Mouse (Mus musculus): ENCODE measurements around the gene Clock. TPM values are rescaled to one million over a fixed set of nuclear protein-coding genes. Genes with fewer than 3 reads are reported as not detected.

Gene Clock
- polyA plus RNA-seq, 1 experiment from 2014 or later, result 24.2 TPM

GRCm38 (mm10) chr5:76288256-76288655, 16.3 kb downstream of the Clock start:
- 95% methylated on average over 3 of the region's 3 CpGs for WGBS
- no peak overlapping the region for H3K9ac ChIP-seq (replicated peaks; ENCODE audit: low read depth, low read length)
- H3K4me1 ChIP-seq (ENCODE audit: control insufficient read depth, insufficient read depth, low read length), result no peaks in the 10 kb centered on the region
- no peak for ATAC-seq (ENCODE audit: low read depth)
- no peak overlapping the region for H3K4me3 ChIP-seq (ENCODE audit: low read depth, low read length)
- no peaks in the 10 kb centered on the region for H3K36me3 ChIP-seq (ENCODE audit: control insufficient read depth, insufficient read depth, low read length)
- H3K4me2 ChIP-seq (ENCODE audit: low read depth, low read length), result no peak overlapping the region
- H3K27ac ChIP-seq (ENCODE audit: low read depth, low read length), result no peak overlapping the region
- H3K9me3 ChIP-seq (ENCODE audit: control insufficient read depth, low read length), result no peaks in the 10 kb centered on the region
- no peaks in the 10 kb centered on the region for H3K27me3 ChIP-seq (ENCODE audit: control insufficient read depth, insufficient read depth, low read length)

DNA sequence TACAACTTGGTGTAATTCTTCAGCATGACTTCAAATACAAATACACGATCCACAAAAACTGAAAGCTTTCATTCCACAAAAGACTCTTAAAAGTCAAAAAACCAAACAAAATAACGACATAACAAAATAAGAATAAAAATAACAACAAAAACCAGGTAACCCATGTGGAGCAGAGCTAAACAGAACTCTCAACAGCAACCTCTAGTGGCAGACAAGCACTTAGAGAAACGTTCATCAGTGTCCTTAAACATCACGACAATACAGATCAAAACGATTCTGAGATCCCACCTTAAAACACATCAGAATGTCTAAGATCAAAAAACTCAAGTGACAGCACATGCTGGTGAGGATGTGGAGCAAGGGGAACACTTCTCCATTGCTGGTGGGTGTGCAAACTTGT, 17.5 kb downstream of the Clock start:
- whole genome bisulfite sequencing, result 80% methylated on average over 5 of the region's 5 CpGs
- ATAC-seq (ENCODE audit: low read depth), result no peak
- no peak overlapping the region for H3K9ac ChIP-seq (replicated peaks; ENCODE audit: low read depth, low read length)
- no peaks in the 10 kb centered on the region for H3K9me3 ChIP-seq (ENCODE audit: control insufficient read depth, low read length)
- H3K4me2 ChIP-seq (ENCODE audit: low read depth, low read length), result no peak overlapping the region
- H3K27ac ChIP-seq (ENCODE audit: low read depth, low read length), result no peak overlapping the region
- H3K36me3 ChIP-seq (ENCODE audit: control insufficient read depth, insufficient read depth, low read length), result no peaks in the 10 kb centered on the region
- H3K27me3 ChIP-seq (ENCODE audit: control insufficient read depth, insufficient read depth, low read length), result no peaks in the 10 kb centered on the region
- no peak overlapping the region for H3K4me3 ChIP-seq (ENCODE audit: low read depth, low read length)
- no peaks in the 10 kb centered on the region for H3K4me1 ChIP-seq (ENCODE audit: control insufficient read depth, insufficient read depth, low read length)

GRCm38 (mm10) chr5:76285699-76286098, 18.9 kb downstream of the Clock start:
- no peaks in the 10 kb centered on the region for H3K27me3 ChIP-seq (ENCODE audit: control insufficient read depth, insufficient read depth, low read length)
- H3K9ac ChIP-seq (replicated peaks; ENCODE audit: low read depth, low read length), result no peak overlapping the region

DNA sequence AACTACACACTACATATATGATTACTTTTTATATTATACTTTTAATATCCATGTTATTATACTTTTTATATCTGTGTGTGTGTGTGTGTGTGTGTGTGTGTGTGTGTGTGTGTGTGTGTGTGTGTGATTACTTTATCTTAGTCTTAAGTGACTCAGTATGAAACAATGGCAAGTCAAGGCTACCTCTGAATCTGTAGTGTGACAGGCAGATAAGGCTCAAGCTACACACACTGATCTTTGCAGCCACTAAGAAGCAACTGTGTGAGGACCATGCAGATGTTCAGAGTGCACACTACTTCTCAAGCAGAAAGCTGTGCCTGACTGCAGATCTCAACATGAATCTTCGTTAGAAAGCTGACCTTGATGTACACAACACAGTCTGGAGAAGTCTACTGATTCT, 20.7 kb downstream of the Clock start:
- Histone ChIP-seq H3K9me3 (ENCODE audit: control insufficient read depth, low read length) (no peaks in the 10 kb centered on the region), H3K9ac (replicated peaks; ENCODE audit: low read depth, low read length) (no peak overlapping the region), H3K4me1 (ENCODE audit: control insufficient read depth, insufficient read depth, low read length) (no peaks in the 10 kb centered on the region), H3K36me3 (ENCODE audit: control insufficient read depth, insufficient read depth, low read length) (no peaks in the 10 kb centered on the region), H3K4me3 (ENCODE audit: low read depth, low read length) (no peak overlapping the region), H3K27ac (ENCODE audit: low read depth, low read length) (no peak overlapping the region), H3K4me2 (ENCODE audit: low read depth, low read length) (no peak overlapping the region), H3K27me3 (ENCODE audit: control insufficient read depth, insufficient read depth, low read length) (no peaks in the 10 kb centered on the region)
- 97% methylated on average over 1 of the region's 1 CpGs for WGBS
- ATAC-seq (ENCODE audit: low read depth), result no peak

More at GRCm38 (mm10) chr5:76285699-76286098, 18.9 kb downstream of the Clock start:
- Histone ChIP-seq H3K9me3 (ENCODE audit: control insufficient read depth, low read length) (no peaks in the 10 kb centered on the region), H3K4me1 (ENCODE audit: control insufficient read depth, insufficient read depth, low read length) (no peaks in the 10 kb centered on the region), H3K4me3 (ENCODE audit: low read depth, low read length) (no peak overlapping the region), H3K36me3 (ENCODE audit: control insufficient read depth, insufficient read depth, low read length) (no peaks in the 10 kb centered on the region), H3K27ac (ENCODE audit: low read depth, low read length) (no peak overlapping the region), H3K4me2 (ENCODE audit: low read depth, low read length) (no peak overlapping the region)
- WGBS, result 34% methylated on average over 4 of the region's 4 CpGs
- no peak for ATAC-seq (ENCODE audit: low read depth)

DNA sequence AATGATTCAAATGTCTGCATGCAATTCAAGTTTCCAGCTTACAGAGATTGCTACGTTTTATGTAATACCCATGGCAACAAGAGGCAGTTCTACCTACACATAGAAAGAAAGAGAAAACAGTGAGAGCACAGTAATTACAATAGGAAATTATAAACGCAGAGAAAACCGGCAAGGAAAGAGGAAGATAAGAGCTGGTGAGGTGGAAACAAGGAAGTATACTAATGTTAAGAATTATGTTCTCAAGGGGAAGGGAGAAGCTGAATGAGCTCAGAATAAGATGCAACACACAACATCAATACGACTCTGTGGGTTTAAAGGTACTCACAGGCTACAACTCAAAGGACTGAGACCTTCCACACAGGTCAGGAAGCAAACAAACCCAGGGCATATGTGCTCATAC, 29.6 kb downstream of the Clock start:
- 90% methylated on average over 4 of the region's 4 CpGs for WGBS
- ATAC-seq (ENCODE audit: low read depth), result no peak
- H3K9ac ChIP-seq (replicated peaks; ENCODE audit: low read depth, low read length), result no peak overlapping the region
- H3K27me3 ChIP-seq (ENCODE audit: control insufficient read depth, insufficient read depth, low read length), result no peaks in the 10 kb centered on the region
- H3K9me3 ChIP-seq (ENCODE audit: control insufficient read depth, low read length), result no peaks in the 10 kb centered on the region
- H3K4me2 ChIP-seq (ENCODE audit: low read depth, low read length), result no peak overlapping the region
- no peaks in the 10 kb centered on the region for H3K4me1 ChIP-seq (ENCODE audit: control insufficient read depth, insufficient read depth, low read length)
- H3K36me3 ChIP-seq (ENCODE audit: control insufficient read depth, insufficient read depth, low read length), result no peaks in the 10 kb centered on the region
- H3K27ac ChIP-seq (ENCODE audit: low read depth, low read length), result no peak overlapping the region
- H3K4me3 ChIP-seq (ENCODE audit: low read depth, low read length), result no peak overlapping the region

DNA sequence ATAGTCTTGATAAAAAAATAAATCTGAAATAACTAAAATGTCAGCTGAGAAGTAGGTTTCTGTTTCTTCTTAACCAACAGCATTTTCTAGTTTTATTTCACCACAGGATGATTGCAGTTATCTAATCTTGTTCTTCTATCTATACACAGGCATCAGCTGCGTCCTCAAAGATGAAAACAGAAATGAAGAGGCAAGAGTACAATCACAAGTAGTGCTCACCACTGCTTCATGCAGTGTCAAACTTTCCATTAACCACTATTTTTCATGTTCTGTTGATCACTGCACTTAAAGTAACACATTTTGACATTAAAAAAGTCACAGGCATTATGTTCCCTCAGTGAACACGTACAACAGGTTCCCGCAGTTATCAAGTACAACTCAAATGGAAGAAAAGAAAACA, 53.6 kb downstream of the Clock start:
- Histone ChIP-seq H3K9ac (replicated peaks; ENCODE audit: low read depth, low read length) (no peak overlapping the region), H3K4me1 (ENCODE audit: control insufficient read depth, insufficient read depth, low read length) (no peaks in the 10 kb centered on the region), H3K27me3 (ENCODE audit: control insufficient read depth, insufficient read depth, low read length) (no peaks in the 10 kb centered on the region), H3K36me3 (ENCODE audit: control insufficient read depth, insufficient read depth, low read length) (no peaks in the 10 kb centered on the region), H3K9me3 (ENCODE audit: control insufficient read depth, low read length) (no peaks in the 10 kb centered on the region), H3K4me2 (ENCODE audit: low read depth, low read length) (no peak overlapping the region), H3K4me3 (ENCODE audit: low read depth, low read length) (no peak overlapping the region), H3K27ac (ENCODE audit: low read depth, low read length) (no peak overlapping the region)
- WGBS, result 97% methylated on average over 3 of the region's 3 CpGs
- ATAC-seq (ENCODE audit: low read depth), result no peak

DNA sequence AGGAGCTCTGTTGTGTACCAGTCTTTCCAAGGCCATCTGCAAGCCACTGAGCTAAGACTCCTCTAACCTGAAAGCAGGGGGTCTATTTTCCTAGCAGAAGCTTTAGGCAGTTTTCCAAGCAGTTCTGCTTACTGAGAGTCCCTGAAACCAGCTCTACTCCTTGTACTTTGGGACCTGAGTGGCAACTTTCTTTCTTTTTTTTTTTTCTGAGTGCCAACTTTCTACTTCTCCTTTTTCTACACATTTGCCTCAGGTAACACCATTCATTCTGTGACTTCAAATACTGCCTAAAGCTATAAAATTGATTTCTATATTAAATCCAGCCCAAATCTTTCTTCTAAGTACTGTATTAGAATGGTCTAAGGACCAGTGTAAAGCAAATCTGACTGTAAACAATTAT, 58.1 kb downstream of the Clock start:
- Histone ChIP-seq H3K4me1 (ENCODE audit: control insufficient read depth, insufficient read depth, low read length) (no peaks in the 10 kb centered on the region), H3K9ac (replicated peaks; ENCODE audit: low read depth, low read length) (no peak overlapping the region), H3K27ac (ENCODE audit: low read depth, low read length) (no peak overlapping the region), H3K4me3 (ENCODE audit: low read depth, low read length) (no peak overlapping the region), H3K36me3 (ENCODE audit: control insufficient read depth, insufficient read depth, low read length) (no peaks in the 10 kb centered on the region), H3K4me2 (ENCODE audit: low read depth, low read length) (no peak overlapping the region), H3K27me3 (ENCODE audit: control insufficient read depth, insufficient read depth, low read length) (no peaks in the 10 kb centered on the region), H3K9me3 (ENCODE audit: control insufficient read depth, low read length) (no peaks in the 10 kb centered on the region)
- no peak for ATAC-seq (ENCODE audit: low read depth)

DNA sequence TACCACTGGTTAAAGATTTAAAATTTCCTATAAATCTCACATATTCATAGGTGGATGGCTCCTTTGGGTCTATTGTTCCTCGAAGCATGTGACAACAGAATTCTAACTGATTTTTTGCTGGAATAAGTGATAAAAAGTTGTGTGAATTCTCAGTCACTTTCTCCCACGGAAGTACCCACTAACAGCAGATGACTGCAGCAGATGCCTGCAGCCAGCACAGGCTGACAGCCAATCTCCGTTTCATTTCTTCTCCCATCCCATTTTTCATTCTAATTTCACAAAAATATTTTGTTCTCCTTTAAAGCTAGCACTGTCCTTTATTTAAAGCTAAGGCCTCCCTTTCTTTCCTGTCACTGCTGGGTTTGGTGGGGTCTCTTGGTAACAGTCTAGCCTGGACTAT, 59.2 kb downstream of the Clock start:
- Histone ChIP-seq H3K4me1 (ENCODE audit: control insufficient read depth, insufficient read depth, low read length) (no peaks in the 10 kb centered on the region), H3K27ac (ENCODE audit: low read depth, low read length) (no peak overlapping the region), H3K4me2 (ENCODE audit: low read depth, low read length) (no peak overlapping the region), H3K4me3 (ENCODE audit: low read depth, low read length) (no peak overlapping the region), H3K36me3 (ENCODE audit: control insufficient read depth, insufficient read depth, low read length) (0 out of 2 replicates have a peak, but pooled peaks cover under 1% of the 10 kb centered on the region), H3K27me3 (ENCODE audit: control insufficient read depth, insufficient read depth, low read length) (no peaks in the 10 kb centered on the region), H3K9ac (replicated peaks; ENCODE audit: low read depth, low read length) (no peak overlapping the region), H3K9me3 (ENCODE audit: control insufficient read depth, low read length) (no peaks in the 10 kb centered on the region)
- ATAC-seq (ENCODE audit: low read depth), result no peak
- 93% methylated on average over 3 of the region's 3 CpGs for WGBS

DNA sequence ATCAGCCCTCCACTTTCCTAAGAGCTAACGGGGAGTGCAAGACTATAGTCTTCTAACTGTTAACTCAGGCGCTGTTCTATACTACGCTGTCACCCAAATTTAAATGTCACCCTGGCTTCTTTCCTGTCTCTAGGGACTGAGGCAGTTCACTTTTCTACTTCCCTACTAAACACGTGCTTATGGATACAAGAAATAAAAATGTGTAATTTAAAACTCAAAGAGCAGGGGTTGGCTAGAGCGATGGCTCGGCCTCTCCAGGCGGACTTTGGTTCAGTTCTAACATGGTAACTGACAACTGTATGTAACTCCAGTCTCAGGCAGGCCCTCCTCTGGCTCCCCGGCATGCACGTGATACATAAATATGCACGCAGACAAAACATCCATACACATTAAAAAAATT, 60.2 kb downstream of the Clock start:
- no peak overlapping the region for H3K4me2 ChIP-seq (ENCODE audit: low read depth, low read length)

GRCm38 (mm10) chr5:76243929-76244328, 60.7 kb downstream of the Clock start:
- Histone ChIP-seq H3K9me3 (ENCODE audit: control insufficient read depth, low read length) (no peaks in the 10 kb centered on the region), H3K36me3 (ENCODE audit: control insufficient read depth, insufficient read depth, low read length) (0 out of 2 replicates have a peak, but pooled peaks cover 6% of the 10 kb centered on the region), H3K4me1 (ENCODE audit: control insufficient read depth, insufficient read depth, low read length) (no peaks in the 10 kb centered on the region), H3K27ac (ENCODE audit: low read depth, low read length) (no peak overlapping the region), H3K9ac (replicated peaks; ENCODE audit: low read depth, low read length) (no peak overlapping the region), H3K4me2 (ENCODE audit: low read depth, low read length) (no peak overlapping the region), H3K4me3 (ENCODE audit: low read depth, low read length) (no peak overlapping the region), H3K27me3 (ENCODE audit: control insufficient read depth, insufficient read depth, low read length) (no peaks in the 10 kb centered on the region)
- no peak for ATAC-seq (ENCODE audit: low read depth)
- WGBS, result 98% methylated on average over 4 of the region's 4 CpGs

More for the DNA sequence above, 60.2 kb downstream of the Clock start:
- Histone ChIP-seq H3K9me3 (ENCODE audit: control insufficient read depth, low read length) (no peaks in the 10 kb centered on the region), H3K27me3 (ENCODE audit: control insufficient read depth, insufficient read depth, low read length) (no peaks in the 10 kb centered on the region), H3K36me3 (ENCODE audit: control insufficient read depth, insufficient read depth, low read length) (0 out of 2 replicates have a peak, but pooled peaks cover 6% of the 10 kb centered on the region), H3K4me3 (ENCODE audit: low read depth, low read length) (no peak overlapping the region), H3K27ac (ENCODE audit: low read depth, low read length) (no peak overlapping the region), H3K9ac (replicated peaks; ENCODE audit: low read depth, low read length) (no peak overlapping the region), H3K4me1 (ENCODE audit: control insufficient read depth, insufficient read depth, low read length) (no peaks in the 10 kb centered on the region)
- WGBS, result 96% methylated on average over 10 of the region's 10 CpGs
- ATAC-seq (ENCODE audit: low read depth), result no peak

Data from neural tube, embryonic 14.5 days (tissue).